Mouse (Mus musculus) ES-E14 (cell line): ENCODE data around the gene Inpp5f. TPM values are rescaled to one million over a fixed set of nuclear protein-coding genes. Genes with fewer than 3 reads are reported as not detected.

Experiments
- DNase-seq: peaks from one replicate; pipeline ENCODE4 v3.0.0-alpha.2; 2013; ENCODE audit warnings: low read depth, low spot score
- H3K27ac ChIP-seq: 2 replicates; pipeline ENCODE4 v1.5.1; 2012; ENCODE audit warnings: low read depth, mild to moderate bottlenecking, low read length, moderate library complexity, mixed read lengths; ENCODE audit not compliant: poor library complexity, insufficient read depth, severe bottlenecking
- H3K36me3 ChIP-seq: 2 replicates; pipeline ENCODE4 v1.6.1; 2012; ENCODE audit warnings: mild to moderate bottlenecking, low read length, moderate library complexity, mixed read lengths; ENCODE audit not compliant: control insufficient read depth, poor library complexity, insufficient read depth, severe bottlenecking
- H3K4me1 ChIP-seq, 2 experiments: fragments of 150-350 bp in 1 of 2; sonication (generic) in 1 of 2; 2 replicates each; pipeline ENCODE4 v1.6.1; 2012; ENCODE audit warnings: low read length in 2 of 2, mild to moderate bottlenecking in 1 of 2, mixed read lengths in 1 of 2; ENCODE audit not compliant: control insufficient read depth in 2 of 2, insufficient read depth in 2 of 2, poor library complexity in 1 of 2
- H3K4me3 ChIP-seq, 2 experiments: fragments of 150-350 bp in 1 of 2; sonication (generic) in 1 of 2; 2 replicates each; pipeline ENCODE4 v1.5.1; 2012; ENCODE audit warnings: low read length in 2 of 2, low read depth in 1 of 2, mild to moderate bottlenecking in 1 of 2, mixed read lengths in 1 of 2; ENCODE audit not compliant: insufficient read depth in 1 of 2, poor library complexity in 1 of 2, severe bottlenecking in 1 of 2
- H3K9ac ChIP-seq: 2 replicates; pipeline ENCODE4 v1.6.1; 2012; ENCODE audit warnings: low read depth, mild to moderate bottlenecking, low read length, mixed read lengths; ENCODE audit not compliant: poor library complexity, insufficient read depth, severe bottlenecking
- H3K9me3 ChIP-seq: fragments of 150-350 bp; sonication (generic); 2 replicates; pipeline ENCODE4 v1.6.1; 2012; ENCODE audit warnings: low read depth, mild to moderate bottlenecking, low read length; ENCODE audit not compliant: control insufficient read depth, insufficient read depth
- CHD2 ChIP-seq: IDR thresholded peaks from 2 replicates; pipeline ENCODE4 v1.6.1; 2014; ENCODE audit warnings: mild to moderate bottlenecking, low read depth, low read length, inconsistent platforms
- HCFC1 ChIP-seq: IDR thresholded peaks from 2 replicates; pipeline ENCODE4 v1.6.1; 2012; ENCODE audit warnings: low read length, inconsistent platforms, borderline replicate concordance; ENCODE audit not compliant: insufficient read depth
- MAFK ChIP-seq: IDR thresholded peaks from 2 replicates; pipeline ENCODE4 v1.6.1; 2014; ENCODE audit warnings: mild to moderate bottlenecking, low read depth, low read length, inconsistent platforms; ENCODE audit not compliant: insufficient read depth
- ZC3H11A ChIP-seq: IDR thresholded peaks from 2 replicates; pipeline ENCODE4 v1.6.1; 2012; ENCODE audit warnings: low read depth, mild to moderate bottlenecking, inconsistent platforms, low read length, borderline replicate concordance
- ZNF384 ChIP-seq: IDR thresholded peaks from 2 replicates; pipeline ENCODE4 v1.6.1; 2012; ENCODE audit warnings: low read depth, low read length, inconsistent platforms
- in situ Hi-C, 2 experiments: fragments of 600-800 bp; cut with MboI; formaldehyde crosslinking; loops; one replicate each; pipeline ENCODE4 v1.15.1; 2025; ENCODE audit warnings: low sequenced_read_pairs in 2 of 2, inconsistent platforms in 1 of 2; ENCODE audit not compliant: unreplicated experiment in 2 of 2
- total RNA-seq: library from RNA; depleted of rRNA; stranded (reverse); fragments of 300-350 nt; gene quantifications from 2 replicates; pipeline ENCODE4 v1.2.3, GENCODE M21; 2012

Gene Inpp5f
- total RNA-seq, 1 experiment = 14.7 TPM

- Histone ChIP-seq H3K4me3 (peak overlapping the region in 1 of 2 experiments; percentile 14; a peak in 1 of 4 replicates), H3K9ac (no peak overlapping the region)
- DNase-seq = no peak
Observed at GRCm38 (mm10) chr7:128610490-128610889, 638 bp upstream of the Inpp5f start.

GRCm38 (mm10) chr7:128611799-128612411 is 777 bp downstream of the Inpp5f start:
- TF ChIP-seq ZNF384 (no peak), ZC3H11A (no peak), HCFC1 (no peak), MAFK (no peak), CHD2 (no peak)
- Histone ChIP-seq H3K4me1 (peaks cover 0 to 2% of the 10 kb centered on the region in 2 experiments; a peak in 1 of 4 replicates), H3K4me3 (peak overlapping the region; percentile 93 to 100), H3K36me3 (no peaks in the 10 kb centered on the region), H3K9ac (peak overlapping the region; percentile 93), H3K9me3 (no peaks in the 10 kb centered on the region), H3K27ac (no peak overlapping the region)
- in situ Hi-C loops = no loop called here
- no peak for DNase-seq

More at GRCm38 (mm10) chr7:128610490-128610889, 638 bp upstream of the Inpp5f start:
- peaks cover 0 to 2% of the 10 kb centered on the region in 2 experiments; a peak in 1 of 4 replicates for H3K4me1 ChIP-seq
- H3K27ac ChIP-seq = no peak overlapping the region
- H3K9me3 ChIP-seq = no peaks in the 10 kb centered on the region
- no peak for TF ChIP-seq ZC3H11A
- no peak for TF ChIP-seq CHD2
- TF ChIP-seq ZNF384 = no peak
- in situ Hi-C loops = no loop called here
- H3K36me3 ChIP-seq = no peaks in the 10 kb centered on the region

GRCm38 (mm10) chr7:128612521-128613181 is 1.5 kb downstream of the Inpp5f start:
- no peak for DNase-seq
- Histone ChIP-seq H3K4me1 (peaks cover 0 to 2% of the 10 kb centered on the region in 2 experiments; a peak in 1 of 4 replicates), H3K9me3 (no peaks in the 10 kb centered on the region), H3K9ac (no peak overlapping the region), H3K27ac (no peak overlapping the region), H3K36me3 (no peaks in the 10 kb centered on the region), H3K4me3 (0 out of 4 replicates have a peak overlapping the region, but pooled peaks of 1 of the 2 experiments have one; percentile 100)
- in situ Hi-C loops = no loop called here
- TF ChIP-seq CHD2 = no peak
- no peak for TF ChIP-seq ZC3H11A
- no peak for TF ChIP-seq HCFC1
- no peak for TF ChIP-seq ZNF384
- TF ChIP-seq MAFK = no peak

GRCm38 (mm10) chr7:128613578-128613977 is 2.5 kb downstream of the Inpp5f start:
- DNase-seq = no peak
- Histone ChIP-seq H3K36me3 (no peaks in the 10 kb centered on the region), H3K9ac (no peak overlapping the region), H3K4me1 (peaks cover 0 to 2% of the 10 kb centered on the region in 2 experiments; a peak in 1 of 4 replicates), H3K9me3 (no peaks in the 10 kb centered on the region), H3K4me3 (no peak overlapping the region), H3K27ac (no peak overlapping the region)
- in situ Hi-C loops = no loop called here
- TF ChIP-seq MAFK = no peak
- no peak for TF ChIP-seq ZNF384
- TF ChIP-seq ZC3H11A = no peak
- TF ChIP-seq CHD2 = no peak
- TF ChIP-seq HCFC1 = no peak
